Mouse (Mus musculus) embryonic fibroblast, embryonic 13.5 days (primary cell): ENCODE measurements around the gene Fzd9. TPM values are rescaled to one million over a fixed set of nuclear protein-coding genes. Genes with fewer than 3 reads are reported as not detected.

Experiments
- H3K27ac ChIP-seq: 2 replicates; pipeline ENCODE4 v1.5.1; 2012; ENCODE audit warnings: low read length, control low read depth, inconsistent platforms; ENCODE audit not compliant: insufficient read depth
- H3K4me1 ChIP-seq: 2 replicates; pipeline ENCODE4 v1.6.1; 2011; ENCODE audit warnings: low read length; ENCODE audit not compliant: control insufficient read depth, insufficient read depth
- H3K4me3 ChIP-seq: 2 replicates; pipeline ENCODE4 v1.5.1; 2011; ENCODE audit warnings: mild to moderate bottlenecking, control low read depth, low read length; ENCODE audit not compliant: insufficient read depth
- CTCF ChIP-seq: IDR thresholded peaks from 2 replicates; pipeline ENCODE4 v1.5.1; 2011; ENCODE audit warnings: mild to moderate bottlenecking, control low read depth, low read length, moderate library complexity, borderline replicate concordance; ENCODE audit not compliant: insufficient read depth
- POLR2A ChIP-seq: IDR thresholded peaks from 2 replicates; pipeline ENCODE4 v1.6.1; 2011; ENCODE audit warnings: low read depth, mild to moderate bottlenecking, control low read depth, low read length, moderate library complexity
- polyA plus RNA-seq: library from polyadenylated mRNA; stranded (reverse); fragments of >200 nt; gene quantifications from 2 replicates; pipeline ENCODE4 v1.2.4, GENCODE M21; 2011; ENCODE audit warnings: low read depth; ENCODE audit not compliant: missing spikeins, insufficient read length

The Fzd9 gene
- not detected in 2 replicates for polyA plus RNA-seq

- peak; percentile 43 for TF ChIP-seq POLR2A
- no peak for TF ChIP-seq CTCF
- H3K27ac ChIP-seq, result no peak within 1 kb of the TSS
- peaks cover 2% of the 10 kb centered on the region; the same call in 1 of the 2 replicates for H3K4me1 ChIP-seq
- peak within 1 kb of the TSS; percentile 20 for H3K4me3 ChIP-seq
These were observed at the start of gene Fzd9 for GRCm38 (mm10) chr5:135251079-135251454. Fzd9 (minus strand) TSS chr5:135251230.

- H3K4me3 ChIP-seq, result no peak overlapping the region
- TF ChIP-seq POLR2A (no peak), CTCF (no peak)
- no peak overlapping the region for H3K27ac ChIP-seq
- no peaks in the 10 kb centered on the region for H3K4me1 ChIP-seq
These were observed 41.0 kb upstream of the Fzd9 start for GRCm38 (mm10) chr5:135292001-135292400.

GRCm38 (mm10) chr5:135291193-135291592 lies 40.2 kb upstream of the Fzd9 start:
- Histone ChIP-seq H3K27ac (no peak overlapping the region), H3K4me1 (no peaks in the 10 kb centered on the region), H3K4me3 (no peak overlapping the region)
- TF ChIP-seq POLR2A (no peak), CTCF (no peak)

- Histone ChIP-seq H3K27ac (no peak overlapping the region), H3K4me1 (no peaks in the 10 kb centered on the region), H3K4me3 (no peak overlapping the region)
- TF ChIP-seq CTCF (no peak), POLR2A (no peak)
These were observed 39.7 kb upstream of the Fzd9 start for GRCm38 (mm10) chr5:135290703-135291102.

GRCm38 (mm10) chr5:135286926-135287325 lies 35.9 kb upstream of the Fzd9 start:
- no peak overlapping the region for H3K4me3 ChIP-seq
- TF ChIP-seq POLR2A, result no peak
- no peak for TF ChIP-seq CTCF
- H3K4me1 ChIP-seq, result no peaks in the 10 kb centered on the region
- H3K27ac ChIP-seq, result no peak overlapping the region

GRCm38 (mm10) chr5:135286185-135286584 lies 35.2 kb upstream of the Fzd9 start:
- TF ChIP-seq CTCF, result peak; percentile 98
- no peak for TF ChIP-seq POLR2A
- Histone ChIP-seq H3K4me1 (no peaks in the 10 kb centered on the region), H3K4me3 (no peak overlapping the region), H3K27ac (no peak overlapping the region)

- TF ChIP-seq CTCF, result no peak
- TF ChIP-seq POLR2A, result no peak
- no peaks in the 10 kb centered on the region for H3K4me1 ChIP-seq
- H3K27ac ChIP-seq, result no peak overlapping the region
These were observed 34.2 kb upstream of the Fzd9 start for GRCm38 (mm10) chr5:135285211-135285610.

GRCm38 (mm10) chr5:135280226-135280625 lies 29.2 kb upstream of the Fzd9 start:
- no peaks in the 10 kb centered on the region for H3K4me1 ChIP-seq
- no peak for TF ChIP-seq CTCF
- no peak for TF ChIP-seq POLR2A
- no peak overlapping the region for H3K4me3 ChIP-seq
- no peak overlapping the region for H3K27ac ChIP-seq

More at GRCm38 (mm10) chr5:135285211-135285610, 34.2 kb upstream of the Fzd9 start:
- H3K4me3 ChIP-seq, result no peak overlapping the region

- TF ChIP-seq POLR2A (no peak), CTCF (no peak)
- Histone ChIP-seq H3K4me3 (no peak overlapping the region), H3K4me1 (no peaks in the 10 kb centered on the region), H3K27ac (no peak overlapping the region)
These were observed 25.6 kb upstream of the Fzd9 start for GRCm38 (mm10) chr5:135276597-135276996.

GRCm38 (mm10) chr5:135274663-135275396 lies 23.8 kb upstream of the Fzd9 start:
- no peaks in the 10 kb centered on the region for H3K4me1 ChIP-seq
- no peak overlapping the region for H3K27ac ChIP-seq
- H3K4me3 ChIP-seq, result no peak overlapping the region
- no peak for TF ChIP-seq POLR2A
- TF ChIP-seq CTCF, result no peak
